Mouse (Mus musculus): ENCODE measurements at regions not wholly inside any gene's neighbourhood (a gene's known extent, or its start where the extent isn't known, plus 50 kb on each side); places are given as distances from the start of the nearest gene placed in this dataset.

DNA sequence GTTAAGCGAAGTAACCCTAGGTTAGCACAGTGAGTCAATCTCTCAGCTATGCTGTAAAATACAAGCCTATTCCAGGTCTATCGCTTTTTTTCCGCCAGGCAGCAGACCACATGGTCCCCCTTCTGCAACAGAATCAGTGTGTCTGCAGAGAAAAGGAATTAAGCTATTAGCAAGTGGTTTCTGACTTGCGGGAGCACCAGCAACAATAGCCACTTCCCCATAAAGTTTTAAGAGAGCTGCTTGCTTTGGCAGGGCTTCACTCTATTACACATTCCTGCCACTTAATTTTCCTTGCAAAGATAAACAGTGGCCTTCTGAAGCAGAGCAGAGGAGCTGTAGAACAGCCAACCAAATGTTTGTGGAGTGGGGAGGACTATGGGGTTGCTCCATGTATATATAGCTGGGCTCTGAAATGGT lies 59.8 kb upstream of the Osmr start:
- no peak for DNase-seq (ENCODE audit: low read depth, low spot score)

GRCm38 (mm10) chr15:6941491-6941890 lies 66.7 kb upstream of the Osmr start:
- DNase-seq (ENCODE audit: low read depth, low spot score), result no peak

- no peak for DNase-seq (ENCODE audit: low read depth, low spot score)
Measured at GRCm38 (mm10) chr15:6949236-6949635, 74.5 kb upstream of the Osmr start.

GRCm38 (mm10) chr15:6949686-6950085 lies 74.9 kb upstream of the Osmr start:
- DNase-seq (ENCODE audit: low read depth, low spot score), result no peak

- no peak for DNase-seq (ENCODE audit: low read depth, low spot score)
Measured at GRCm38 (mm10) chr15:6950503-6950902, 75.7 kb upstream of the Osmr start.

GRCm38 (mm10) chr15:6953556-6953955 lies 78.8 kb upstream of the Osmr start:
- DNase-seq (ENCODE audit: low read depth, low spot score), result no peak

DNA sequence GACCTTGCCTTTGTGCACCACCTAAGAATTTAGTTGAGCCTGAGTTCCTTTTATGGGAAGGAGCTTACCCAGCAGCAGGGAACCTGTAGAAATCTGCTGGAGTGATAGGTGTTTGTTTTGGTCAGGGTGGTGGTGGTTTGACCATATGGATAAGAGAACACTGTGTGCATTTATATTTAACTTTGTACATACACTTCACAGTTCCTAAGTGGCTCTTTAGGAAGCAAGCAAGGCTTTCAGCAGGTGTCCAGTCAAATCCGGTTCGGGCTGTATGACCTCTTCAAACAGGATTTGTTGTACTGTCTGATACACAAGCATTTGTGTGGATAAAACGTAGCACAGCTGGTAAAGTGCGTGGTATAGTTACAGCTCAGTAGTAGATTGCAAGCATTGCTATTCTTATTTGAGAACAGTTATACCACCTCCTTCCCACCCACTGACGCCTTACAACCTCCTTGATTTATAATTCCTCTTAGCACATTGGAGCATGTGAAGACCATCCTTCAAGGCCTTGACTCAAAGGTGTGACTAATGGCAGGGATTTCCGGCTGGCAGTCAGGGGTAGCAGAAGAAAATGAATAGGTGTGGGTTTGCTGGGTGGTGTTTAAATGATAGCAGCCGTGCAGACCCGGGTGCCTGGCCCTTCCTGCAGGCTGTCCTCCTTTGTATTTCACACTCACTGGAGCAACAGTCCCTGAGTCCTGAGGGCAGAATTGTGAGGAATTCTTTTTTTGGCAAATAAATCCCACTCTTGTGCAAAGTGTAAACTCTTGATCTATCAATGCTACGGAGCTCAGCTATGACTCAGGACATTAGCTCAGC lies 79.4 kb upstream of the Osmr start:
- DNase-seq (ENCODE audit: low read depth, low spot score), result no peak

- DNase-seq (ENCODE audit: low read depth, low spot score), result no peak
Measured at GRCm38 (mm10) chr15:6959911-6960310, 85.1 kb upstream of the Osmr start.

GRCm38 (mm10) chr15:6960753-6961746 lies 86.3 kb upstream of the Osmr start:
- DNase-seq (ENCODE audit: low read depth, low spot score), result no peak

GRCm38 (mm10) chr15:6964635-6965034 lies 89.9 kb upstream of the Osmr start:
- no peak for DNase-seq (ENCODE audit: low read depth, low spot score)

DNA sequence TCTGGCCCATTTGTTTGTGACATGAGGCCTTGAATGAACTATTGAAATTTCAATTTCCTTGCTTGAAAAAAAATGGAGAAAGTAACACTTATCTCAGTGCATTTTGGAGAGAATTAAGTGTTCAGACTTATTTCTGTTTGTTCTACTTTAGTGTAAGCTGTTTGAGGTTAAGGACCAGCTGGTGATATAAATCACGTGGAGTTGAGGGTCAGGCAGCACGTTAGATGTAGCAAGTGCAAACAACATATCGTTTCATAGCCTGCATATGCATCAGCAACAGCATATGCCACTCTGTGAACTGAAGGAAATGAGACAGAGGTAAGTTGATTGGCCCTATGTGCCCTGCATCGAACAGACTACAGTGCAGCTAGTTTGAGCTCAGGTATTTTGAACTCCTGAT lies 90.7 kb upstream of the Osmr start:
- no peak for DNase-seq (ENCODE audit: low read depth, low spot score)

DNA sequence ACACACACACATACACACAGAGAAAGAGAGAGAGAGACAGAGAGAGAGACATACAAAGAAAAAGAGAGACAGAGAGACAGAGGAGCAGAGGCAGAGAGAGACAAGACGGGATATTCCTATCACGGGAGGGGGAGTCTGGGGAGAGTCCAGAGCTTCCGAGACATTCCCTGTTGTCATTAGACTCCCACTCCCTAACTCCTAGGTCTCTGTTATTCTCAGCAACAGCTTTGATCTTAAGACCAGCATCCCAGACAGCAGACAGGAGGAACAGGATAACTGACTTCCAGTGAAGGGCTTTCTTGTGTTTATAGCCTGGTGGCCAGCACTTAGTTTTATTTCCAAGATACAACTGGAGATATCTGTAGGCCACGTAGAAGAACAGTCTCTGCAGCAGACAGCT lies 99.6 kb upstream of the Osmr start:
- DNase-seq (ENCODE audit: low read depth, low spot score), result no peak

DNA sequence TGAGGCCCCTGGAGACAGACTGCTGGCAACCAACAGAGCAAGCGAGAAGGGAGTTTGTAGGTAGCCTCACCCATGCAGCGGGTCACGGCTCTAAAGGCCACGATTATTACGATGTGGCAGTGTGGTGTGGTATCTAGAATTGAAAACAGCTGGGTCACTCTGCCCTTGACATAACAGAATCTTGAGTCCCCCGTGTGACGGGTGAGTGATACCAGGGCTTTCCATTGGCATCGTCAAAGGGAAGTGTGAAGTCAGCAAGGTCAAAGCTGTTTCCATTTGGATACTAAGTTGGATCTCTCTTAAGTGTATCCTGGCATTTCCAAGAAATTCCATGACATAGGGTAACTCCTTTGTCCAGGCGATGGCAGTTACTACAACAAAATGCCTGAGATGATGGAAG lies 106.7 kb upstream of the Osmr start:
- no peak for DNase-seq (ENCODE audit: low read depth, low spot score)

GRCm38 (mm10) chr15:6983320-6983719 lies 107.1 kb upstream of the Lifr start:
- DNase-seq (ENCODE audit: low read depth, low spot score), result no peak

GRCm38 (mm10) chr15:6988187-6988586 lies 102.2 kb upstream of the Lifr start:
- DNase-seq (ENCODE audit: low read depth, low spot score), result peak; percentile 62

GRCm38 (mm10) chr15:6989094-6989493 lies 101.3 kb upstream of the Lifr start:
- no peak for DNase-seq (ENCODE audit: low read depth, low spot score)

DNA sequence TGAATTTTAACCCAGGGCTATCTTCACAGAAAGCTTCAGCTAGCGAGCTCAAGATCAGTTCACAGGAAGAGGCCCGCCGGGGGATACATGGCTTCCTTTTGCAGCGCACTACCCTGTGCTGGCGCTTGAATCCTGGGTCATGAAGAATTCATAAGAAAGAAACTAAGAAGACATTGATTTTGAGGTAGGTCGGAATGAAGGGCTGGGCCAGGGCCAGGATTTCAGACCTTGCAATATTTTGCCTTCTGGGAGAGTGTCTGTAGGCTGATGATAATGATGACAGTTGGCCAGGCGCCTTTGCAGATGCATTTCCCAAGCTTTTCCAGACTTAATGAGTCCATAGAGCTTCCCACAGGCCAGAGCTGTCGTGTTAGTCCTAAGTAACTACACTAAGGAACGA lies 97.2 kb upstream of the Lifr start:
- DNase-seq (ENCODE audit: low read depth, low spot score), result no peak

DNA sequence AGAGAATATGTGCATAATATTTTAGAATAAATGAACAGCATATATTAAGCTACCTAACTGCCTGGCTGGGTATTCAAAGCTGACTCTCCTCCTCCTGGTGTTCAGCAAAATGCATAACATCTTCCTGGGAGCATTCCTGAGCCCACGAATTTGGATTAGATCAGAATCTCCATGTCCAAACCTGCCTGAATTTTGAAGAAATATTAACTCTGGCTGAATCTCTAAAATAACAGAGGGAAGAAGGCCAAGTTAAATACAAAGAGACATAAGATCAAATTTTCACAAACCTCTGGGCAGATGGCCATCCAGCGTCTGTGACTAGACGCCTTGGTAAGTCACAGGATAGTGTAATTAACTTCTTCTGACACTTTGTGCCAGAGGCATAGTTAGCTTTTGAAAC lies 95.2 kb upstream of the Lifr start:
- no peak for DNase-seq (ENCODE audit: low read depth, low spot score)

DNA sequence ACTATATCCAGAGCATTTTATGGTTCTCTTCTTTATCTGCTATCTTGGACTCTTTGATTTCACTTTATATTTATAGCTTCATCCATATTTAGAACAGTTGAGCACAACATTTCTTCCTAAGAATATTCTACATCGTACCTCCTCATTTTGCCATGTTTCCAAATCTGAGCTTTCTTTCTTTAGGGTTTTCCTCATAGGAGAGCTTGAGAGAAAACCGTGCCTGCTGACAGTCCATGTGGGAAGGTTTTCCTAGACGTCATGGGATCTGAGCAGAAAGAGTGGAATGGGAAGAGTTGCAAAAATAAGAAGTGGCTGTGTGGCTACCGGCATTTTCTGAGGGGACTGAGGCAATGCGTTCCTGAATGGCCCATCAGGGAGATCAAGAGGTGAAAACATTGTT lies 92.5 kb upstream of the Lifr start:
- DNase-seq (ENCODE audit: low read depth, low spot score), result no peak

- no peak for DNase-seq (ENCODE audit: low read depth, low spot score)
Measured at GRCm38 (mm10) chr15:6998576-6999070, 91.8 kb upstream of the Lifr start.

GRCm38 (mm10) chr15:6999667-7000066 lies 90.7 kb upstream of the Lifr start:
- DNase-seq (ENCODE audit: low read depth, low spot score), result no peak

- no peak for DNase-seq (ENCODE audit: low read depth, low spot score)
Measured at GRCm38 (mm10) chr15:7002226-7002625, 88.2 kb upstream of the Lifr start.

All from brain, embryonic 18.5 days (tissue).